Comparison of ENCODE assay signal across 11 mouse cellular contexts in genomic region chrX:161370927-161371326, GRCm38 (mm10).
A peak's percentile ranks its signal among the peaks of the same experiment; 100 is the strongest.
DNase-seq lines count a peak whose midpoint lies in the region; ATAC-seq and TF ChIP-seq lines count a peak whose summit lies in the region.
"Had no signal": no experiment of that assay in that cellular context is flagged by ENCODE, and none has a peak within 500 bp of the region (broad histone marks: within the 10 kb centered on the region; RNA-seq: fewer than 3 reads in every experiment).

No protein-coding gene starts in this region.

- H3K9me3 ChIP-seq in hindbrain, embryonic 11.5 days (ENCODE audit: control insufficient read depth, low read length) = no peaks in the 10 kb centered on the region
- H3K9me3 ChIP-seq in hindbrain, embryonic 10.5 days = no peaks in the 10 kb centered on the region
- no peaks in the 10 kb centered on the region for H3K9me3 ChIP-seq in midbrain, embryonic 11.5 days (ENCODE audit: control insufficient read depth, low read length)
- H3K9me3 ChIP-seq in midbrain, embryonic 15.5 days = no peaks in the 10 kb centered on the region
- no peaks in the 10 kb centered on the region for H3K9me3 ChIP-seq in stomach, postnatal 0 days (ENCODE audit: control insufficient read depth, low read length)

- no peaks in the 10 kb centered on the region for H3K4me1 ChIP-seq in hindbrain, embryonic 11.5 days (replicated peaks; ENCODE audit: control insufficient read depth, insufficient read depth, low read length)
- H3K4me1 ChIP-seq in hindbrain, embryonic 10.5 days (replicated peaks) = no peaks in the 10 kb centered on the region
- H3K4me1 ChIP-seq in midbrain, embryonic 11.5 days (ENCODE audit: control insufficient read depth, insufficient read depth, low read length) = no peaks in the 10 kb centered on the region
- no peaks in the 10 kb centered on the region for H3K4me1 ChIP-seq in midbrain, embryonic 15.5 days
- H3K4me1 ChIP-seq in stomach, postnatal 0 days (replicated peaks; ENCODE audit: control insufficient read depth, insufficient read depth) = no peaks in the 10 kb centered on the region

- no peak for ATAC-seq in hindbrain, embryonic 11.5 days (ENCODE audit: low FRiP score)
- ATAC-seq in midbrain, embryonic 11.5 days (ENCODE audit: low FRiP score) = no peak
- no peak for ATAC-seq in midbrain, embryonic 15.5 days (replicated peaks)
- no peak for ATAC-seq in stomach, postnatal 0 days (ENCODE audit: low FRiP score, low TSS enrichment)
- ATAC-seq: inflammation-experienced regulatory T-cells, adult 6 months had no signal

- H3K27me3 ChIP-seq in hindbrain, embryonic 11.5 days (ENCODE audit: control insufficient read depth, insufficient read depth, low read length) = no peaks in the 10 kb centered on the region; the same call in 1 of the 2 replicates
- peaks cover 26% of the 10 kb centered on the region for H3K27me3 ChIP-seq in hindbrain, embryonic 10.5 days (ENCODE audit: insufficient read depth, poor library complexity, severe bottlenecking)
- H3K27me3 ChIP-seq in midbrain, embryonic 11.5 days (ENCODE audit: control insufficient read depth, insufficient read depth, low read length) = peaks cover 11% of the 10 kb centered on the region; the same call in 1 of the 2 replicates
- no peaks in the 10 kb centered on the region; the same call in 1 of the 2 replicates for H3K27me3 ChIP-seq in midbrain, embryonic 15.5 days (replicated peaks)
- H3K27me3 ChIP-seq in stomach, postnatal 0 days (ENCODE audit: control insufficient read depth, insufficient read depth, low read length) = no peaks in the 10 kb centered on the region

- no peak overlapping the region for H3K4me3 ChIP-seq in hindbrain, embryonic 11.5 days (ENCODE audit: low read depth, low read length)
- no peak overlapping the region for H3K4me3 ChIP-seq in hindbrain, embryonic 10.5 days
- H3K4me3 ChIP-seq in midbrain, embryonic 11.5 days (ENCODE audit: low read depth, low read length) = no peak overlapping the region
- H3K4me3 ChIP-seq in midbrain, embryonic 15.5 days = no peak overlapping the region
- H3K4me3 ChIP-seq in stomach, postnatal 0 days (ENCODE audit: low read depth, low read length) = no peak overlapping the region

- WGBS in hindbrain, embryonic 11.5 days = 42% methylated on average over 11 of the region's 11 CpGs
- WGBS in hindbrain, embryonic 10.5 days = 41% methylated on average over 11 of the region's 11 CpGs
- 45% methylated on average over 11 of the region's 11 CpGs for WGBS in midbrain, embryonic 11.5 days
- 46% methylated on average over 11 of the region's 11 CpGs for WGBS in midbrain, embryonic 15.5 days
- WGBS in stomach, postnatal 0 days = 38% methylated on average over 11 of the region's 11 CpGs

- no peaks in the 10 kb centered on the region for H3K36me3 ChIP-seq in hindbrain, embryonic 11.5 days (ENCODE audit: control insufficient read depth, insufficient read depth, low read length)
- H3K36me3 ChIP-seq in hindbrain, embryonic 10.5 days = no peaks in the 10 kb centered on the region
- H3K36me3 ChIP-seq in midbrain, embryonic 11.5 days (ENCODE audit: control insufficient read depth, insufficient read depth, low read length) = no peaks in the 10 kb centered on the region
- no peaks in the 10 kb centered on the region for H3K36me3 ChIP-seq in midbrain, embryonic 15.5 days (replicated peaks)
- H3K36me3 ChIP-seq in stomach, postnatal 0 days (ENCODE audit: control insufficient read depth, insufficient read depth, low read length) = no peaks in the 10 kb centered on the region

- no peak overlapping the region for H3K27ac ChIP-seq in hindbrain, embryonic 11.5 days (ENCODE audit: low read depth, low read length)
- no peak overlapping the region for H3K27ac ChIP-seq in hindbrain, embryonic 10.5 days
- H3K27ac ChIP-seq in midbrain, embryonic 11.5 days (ENCODE audit: low read depth, low read length) = no peak overlapping the region
- H3K27ac ChIP-seq in midbrain, embryonic 15.5 days = no peak overlapping the region
- H3K27ac ChIP-seq in stomach, postnatal 0 days (replicated peaks) = no peak overlapping the region

- H3K9ac ChIP-seq in hindbrain, embryonic 11.5 days (ENCODE audit: low read depth, low read length) = no peak overlapping the region
- no peak overlapping the region for H3K9ac ChIP-seq in midbrain, embryonic 11.5 days (ENCODE audit: low read length)
- no peak overlapping the region for H3K9ac ChIP-seq in midbrain, embryonic 15.5 days
- no peak overlapping the region for H3K9ac ChIP-seq in stomach, postnatal 0 days (ENCODE audit: low read length)

- DNase-seq in hindbrain, embryonic 11.5 days (ENCODE audit: low spot score) = peak; percentile 26
- DNase-seq in hindbrain, embryonic 10.5 days (ENCODE audit: low spot score) = no peak
- DNase-seq in midbrain, embryonic 11.5 days (ENCODE audit: low spot score, missing footprints) = peak; percentile 88
- DNase-seq in c-Kit-positive CD71-negative TER-119-negative erythroid progenitor cells, embryonic 14.5 days (ENCODE audit: low read depth) = peak; percentile 6
- no peak for DNase-seq in stomach, postnatal 0 days (ENCODE audit: low spot score)
- DNase-seq in cerebellum, postnatal 25 days = no peak
- DNase-seq: heart, adult 18-20 months; layer of hippocampus, postnatal 36 days; lung, postnatal 14 days had no signal

- no peak for TF ChIP-seq EP300 in stomach, postnatal 0 days (optimal IDR thresholded peaks at IDR 0.05)

- H3K4me2 ChIP-seq in hindbrain, embryonic 11.5 days (replicated peaks; ENCODE audit: low read depth, low read length) = no peak overlapping the region
- H3K4me2 ChIP-seq in midbrain, embryonic 11.5 days = no peak overlapping the region
- H3K4me2 ChIP-seq in midbrain, embryonic 15.5 days = no peak overlapping the region
- H3K4me2 ChIP-seq in stomach, postnatal 0 days (replicated peaks; ENCODE audit: low read depth) = no peak overlapping the region

- TF ChIP-seq CTCF in stomach, postnatal 0 days (IDR thresholded peaks at IDR 0.05; ENCODE audit: low read depth) = peak; percentile 61

Comparison
In these comparisons a context has a peak if more than half of its experiments do, and no peak if none do; other contexts are left out.
1. DNase-seq: peak in hindbrain, embryonic 11.5 days (single experiment), midbrain, embryonic 11.5 days (single experiment) and c-Kit-positive CD71-negative TER-119-negative erythroid progenitor cells, embryonic 14.5 days (single experiment); none in hindbrain, embryonic 10.5 days (single experiment), stomach, postnatal 0 days (single experiment) and cerebellum, postnatal 25 days (0 of 2).